Mouse (Mus musculus) limb, embryonic 10.5 days (tissue): ENCODE data around the gene Fkbp9. TPM values are rescaled to one million over a fixed set of nuclear protein-coding genes. Genes with fewer than 3 reads are reported as not detected.
A peak's percentile ranks its signal among the peaks of the same experiment; 100 is the strongest.

Experiments used
- DNase-seq: peaks from one replicate; pipeline ENCODE4 v3.0.0-alpha.2; 2017; ENCODE audit warnings: low spot score
- H3K27ac ChIP-seq: fragments of 300-500 bp; sonication (generic); 2 replicates; pipeline ENCODE4 v1.5.1; 2016; ENCODE audit warnings: mild to moderate bottlenecking
- H3K27me3 ChIP-seq: fragments of 300-500 bp; sonication (generic); 2 replicates; pipeline ENCODE4 v1.6.1; 2016; ENCODE audit warnings: low read depth, mild to moderate bottlenecking; ENCODE audit not compliant: poor library complexity, severe bottlenecking
- H3K36me3 ChIP-seq: fragments of 300-500 bp; sonication (generic); 2 replicates; pipeline ENCODE4 v1.6.1; 2016; ENCODE audit warnings: mild to moderate bottlenecking, moderate library complexity
- H3K4me1 ChIP-seq: fragments of 300-500 bp; sonication (generic); 2 replicates; pipeline ENCODE4 v1.6.1; 2016
- H3K4me3 ChIP-seq: fragments of 300-500 bp; sonication (generic); 2 replicates; pipeline ENCODE4 v1.5.1; 2016; ENCODE audit warnings: mild to moderate bottlenecking, moderate library complexity
- H3K9me3 ChIP-seq: fragments of 300-500 bp; sonication (generic); replicated peaks from 2 replicates; pipeline ENCODE4 v1.6.1; 2016; ENCODE audit warnings: mild to moderate bottlenecking
- WGBS: fragments of 180-500 bp; shearing (Covaris S2); methylation state at CpG from one replicate; pipeline ENCODE4 v1.1.7; 2016; 5-methylcytosine and 5-hydroxymethylcytosine counted together
- polyA plus RNA-seq: library from polyadenylated mRNA; unstranded; fragments of >200 nt; fragmentation: Nextera tagmentation; extraction: Ambion mirVana; gene quantifications from 2 replicates; pipeline ENCODE4 v1.2.1, GENCODE M21; 2016

The Fkbp9 gene
- polyA plus RNA-seq, result 64.6 and 65.4 TPM in 2 replicates

DNA sequence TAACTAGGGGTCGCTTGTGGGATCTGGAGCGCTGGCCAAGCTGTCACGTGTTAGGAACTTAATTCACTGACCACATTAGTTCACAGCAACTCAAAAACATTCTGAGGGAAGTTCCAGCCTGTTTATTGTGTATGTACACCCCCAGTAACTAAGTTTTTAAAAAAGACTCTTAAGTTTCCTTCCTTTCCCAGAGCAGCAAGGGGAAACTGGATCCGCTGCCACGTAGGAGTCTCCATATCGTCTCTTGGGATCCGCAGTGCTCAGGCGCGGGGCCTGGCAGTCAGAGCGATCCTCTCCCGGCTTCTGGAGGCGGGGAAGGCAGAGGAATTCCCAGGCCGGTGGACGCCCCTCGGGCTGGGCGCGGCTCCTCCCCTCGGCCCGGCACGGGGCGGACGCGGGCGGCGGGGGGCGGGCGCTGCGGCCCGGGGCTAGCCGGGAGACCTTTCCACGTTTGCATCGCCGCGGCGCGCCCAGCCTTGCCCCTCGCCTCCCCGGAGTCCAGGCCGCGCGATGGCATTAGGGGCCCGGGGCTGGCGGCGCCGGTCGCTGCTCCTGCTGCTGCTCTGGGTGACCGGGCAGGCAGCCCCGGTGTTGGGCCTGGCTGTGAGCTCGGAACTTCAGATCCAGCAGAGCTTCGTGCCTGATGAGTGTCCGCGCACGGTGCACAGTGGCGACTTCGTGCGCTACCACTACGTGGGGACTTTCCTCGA, at the start of gene Fkbp9:
TSS of gene Fkbp9 (plus strand) at position 363 of the 710 bp plus-strand sequence.
- peak; percentile 88 for DNase-seq
- peak within 1 kb of the TSS; percentile 76 for H3K4me3 ChIP-seq
- peak within 1 kb of the TSS; percentile 93 for H3K27ac ChIP-seq
- peaks cover 20% of the 10 kb centered on the region for H3K36me3 ChIP-seq
- H3K9me3 ChIP-seq, result no peaks in the 10 kb centered on the region
- peaks cover 3% of the 10 kb centered on the region; the same call in 1 of the 2 replicates for H3K4me1 ChIP-seq
- no peaks in the 10 kb centered on the region for H3K27me3 ChIP-seq
- WGBS, result under 1% methylated on average over 58 of the region's 58 CpGs

DNA sequence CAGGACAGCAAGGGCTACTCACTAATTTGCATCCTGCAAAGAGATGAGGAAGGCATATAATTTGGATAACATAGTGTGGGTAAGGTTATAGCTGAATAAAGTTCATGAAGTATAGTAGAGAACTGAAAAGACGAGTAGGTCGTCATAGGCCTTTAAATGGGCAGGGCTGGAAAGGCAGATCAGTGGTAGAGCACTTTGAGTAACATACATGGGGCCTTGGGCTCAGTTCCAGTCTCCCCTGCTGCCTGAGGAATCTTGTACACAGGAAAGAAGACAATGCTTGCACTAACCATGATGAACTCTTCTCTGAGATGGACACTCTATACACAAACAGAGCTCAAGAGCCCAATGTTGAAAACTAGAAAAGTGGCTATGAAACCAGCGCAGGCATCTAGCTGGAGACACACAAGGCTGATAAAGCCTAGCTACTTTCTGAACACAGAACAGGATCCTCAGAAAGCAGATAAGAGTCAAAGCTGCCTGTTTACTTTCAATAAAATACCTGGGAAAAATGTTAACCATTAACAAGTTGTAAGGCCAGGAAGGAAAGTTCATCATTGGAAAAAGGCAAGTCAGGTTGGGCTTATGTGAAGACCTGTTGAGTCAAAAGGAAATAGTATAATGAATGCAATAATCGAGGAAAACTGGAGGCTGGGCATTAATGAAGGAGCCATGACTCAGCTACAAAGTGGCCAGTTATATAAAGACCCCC, 48.1 kb upstream of the Fkbp9 start:
- no peaks in the 10 kb centered on the region for H3K9me3 ChIP-seq
- WGBS, result 95% methylated on average over 4 of the region's 4 CpGs
- H3K36me3 ChIP-seq, result peaks cover 96% of the 10 kb centered on the region
- no peak overlapping the region for H3K4me3 ChIP-seq
- no peak for DNase-seq
- H3K4me1 ChIP-seq, result no peaks in the 10 kb centered on the region
- H3K27me3 ChIP-seq, result no peaks in the 10 kb centered on the region
- H3K27ac ChIP-seq, result no peak overlapping the region

GRCm38 (mm10) chr6:56785068-56785467, 46.8 kb upstream of the Fkbp9 start:
- WGBS, result 92% methylated on average over 5 of the region's 5 CpGs
- H3K4me3 ChIP-seq, result no peak overlapping the region
- H3K27me3 ChIP-seq, result no peaks in the 10 kb centered on the region
- no peaks in the 10 kb centered on the region for H3K9me3 ChIP-seq
- no peak overlapping the region for H3K27ac ChIP-seq
- DNase-seq, result no peak
- peaks cover 91% of the 10 kb centered on the region for H3K36me3 ChIP-seq
- H3K4me1 ChIP-seq, result no peaks in the 10 kb centered on the region

- DNase-seq, result no peak
- H3K9me3 ChIP-seq, result no peaks in the 10 kb centered on the region
- peaks cover 77% of the 10 kb centered on the region for H3K36me3 ChIP-seq
- H3K4me3 ChIP-seq, result no peak overlapping the region
- no peak overlapping the region for H3K27ac ChIP-seq
- no peaks in the 10 kb centered on the region for H3K27me3 ChIP-seq
- H3K4me1 ChIP-seq, result no peaks in the 10 kb centered on the region
- WGBS, result 94% methylated on average over 2 of the region's 2 CpGs
Observed at GRCm38 (mm10) chr6:56787668-56788067, 44.2 kb upstream of the Fkbp9 start.

- Histone ChIP-seq H3K4me1 (no peaks in the 10 kb centered on the region), H3K27me3 (no peaks in the 10 kb centered on the region), H3K27ac (no peak overlapping the region), H3K4me3 (no peak overlapping the region), H3K9me3 (no peaks in the 10 kb centered on the region), H3K36me3 (peaks cover 73% of the 10 kb centered on the region)
- 89% methylated on average over 3 of the region's 3 CpGs for WGBS
- no peak for DNase-seq
Observed at GRCm38 (mm10) chr6:56789336-56789735, 42.5 kb upstream of the Fkbp9 start.

DNA sequence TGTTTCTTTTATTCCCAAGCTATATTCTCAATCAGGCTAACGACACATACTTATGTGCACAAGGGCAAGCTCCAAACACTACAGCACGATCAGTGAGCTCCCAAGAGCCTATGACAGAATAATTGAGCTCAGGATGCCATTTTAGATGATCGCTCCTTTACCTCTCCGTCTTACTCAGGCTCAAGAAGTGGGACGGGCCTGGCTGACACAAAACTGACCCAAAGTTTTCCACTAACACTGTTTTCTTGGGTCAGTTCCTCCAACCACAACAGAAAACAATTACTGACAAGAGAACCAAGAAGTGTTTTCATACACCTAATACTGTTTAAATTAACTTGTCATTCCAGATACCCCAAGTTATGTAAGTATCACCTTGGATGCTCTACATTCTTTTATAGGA, 37.0 kb upstream of the Fkbp9 start:
- no peaks in the 10 kb centered on the region for H3K27me3 ChIP-seq
- H3K36me3 ChIP-seq, result peaks cover 23% of the 10 kb centered on the region
- no peak overlapping the region for H3K27ac ChIP-seq
- 94% methylated on average over 5 of the region's 5 CpGs for WGBS
- H3K9me3 ChIP-seq, result no peaks in the 10 kb centered on the region
- H3K4me1 ChIP-seq, result peaks cover 19% of the 10 kb centered on the region
- DNase-seq, result no peak
- 0 out of 2 replicates have a peak overlapping the region, but pooled peaks have one; percentile 85 for H3K4me3 ChIP-seq

GRCm38 (mm10) chr6:56796232-56796631, 35.6 kb upstream of the Fkbp9 start:
- H3K9me3 ChIP-seq, result no peaks in the 10 kb centered on the region
- no peak for DNase-seq
- H3K4me1 ChIP-seq, result peaks cover 19% of the 10 kb centered on the region
- H3K27ac ChIP-seq, result peak overlapping the region; percentile 99
- peak overlapping the region; percentile 85 for H3K4me3 ChIP-seq
- 10% methylated on average over 8 of the region's 8 CpGs for WGBS
- peaks cover 18% of the 10 kb centered on the region for H3K36me3 ChIP-seq
- H3K27me3 ChIP-seq, result no peaks in the 10 kb centered on the region

GRCm38 (mm10) chr6:56796668-56797141, 35.2 kb upstream of the Fkbp9 start:
- H3K4me3 ChIP-seq, result peak overlapping the region; percentile 85
- peak overlapping the region; percentile 99 for H3K27ac ChIP-seq
- no peaks in the 10 kb centered on the region for H3K27me3 ChIP-seq
- peak; percentile 41 for DNase-seq
- under 1% methylated on average over 16 of the region's 16 CpGs for WGBS
- H3K9me3 ChIP-seq, result no peaks in the 10 kb centered on the region
- H3K36me3 ChIP-seq, result peaks cover 18% of the 10 kb centered on the region
- peaks cover 19% of the 10 kb centered on the region for H3K4me1 ChIP-seq

GRCm38 (mm10) chr6:56797311-56798151, 34.3 kb upstream of the Fkbp9 start, which contains the start of gene Kbtbd2:
TSS of gene Kbtbd2 (minus strand) at chr6:56797813.
- no peaks in the 10 kb centered on the region for H3K27me3 ChIP-seq
- peaks cover 19% of the 10 kb centered on the region for H3K4me1 ChIP-seq
- H3K36me3 ChIP-seq, result peaks cover 13% of the 10 kb centered on the region
- DNase-seq, result peak; percentile 95
- peak within 1 kb of the TSS; percentile 99 for H3K27ac ChIP-seq
- WGBS, result under 1% methylated on average over 97 of the region's 98 CpGs
- peak within 1 kb of the TSS; percentile 85 for H3K4me3 ChIP-seq
- no peaks in the 10 kb centered on the region for H3K9me3 ChIP-seq

DNA sequence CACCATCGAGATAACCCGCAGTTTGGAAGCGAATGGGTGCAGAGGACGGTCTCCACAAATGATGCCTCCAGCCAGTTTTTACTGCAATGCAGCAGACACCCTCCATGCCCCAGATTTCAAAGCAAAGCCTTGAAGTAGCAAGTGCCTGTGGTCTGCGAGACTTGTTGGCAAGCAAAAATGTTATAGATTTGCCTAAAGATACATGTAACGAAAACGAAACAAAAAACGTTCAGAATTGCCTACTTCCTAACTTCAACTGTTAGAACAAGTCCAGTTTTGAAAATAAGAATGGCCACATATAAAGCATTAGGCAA, 33.8 kb upstream of the Fkbp9 start:
- Histone ChIP-seq H3K36me3 (peaks cover 7% of the 10 kb centered on the region; the same call in 1 of the 2 replicates), H3K9me3 (no peaks in the 10 kb centered on the region), H3K27me3 (no peaks in the 10 kb centered on the region), H3K27ac (peak overlapping the region; percentile 99), H3K4me3 (peak overlapping the region; percentile 85), H3K4me1 (peaks cover 19% of the 10 kb centered on the region)
- 19% methylated on average over 8 of the region's 8 CpGs for WGBS
- DNase-seq, result no peak

DNA sequence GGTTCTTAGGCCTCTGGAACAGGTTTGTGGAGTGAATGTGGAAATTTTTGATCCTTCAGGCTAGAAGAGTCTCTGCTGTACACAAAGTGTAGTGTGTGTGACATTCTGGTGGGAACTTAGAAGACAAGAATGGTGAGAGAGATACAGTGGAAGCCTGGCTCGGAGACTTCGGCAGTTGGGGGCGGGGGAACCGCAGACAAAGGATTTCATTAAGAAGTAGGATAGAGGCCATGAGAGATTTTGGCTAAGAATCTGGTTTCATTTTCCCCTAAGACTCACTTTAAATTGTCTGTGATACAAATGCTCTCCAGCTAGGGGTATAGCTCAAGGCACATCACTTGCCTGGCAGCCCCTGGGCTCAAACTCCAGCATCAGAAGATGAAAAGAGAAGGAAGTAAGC, 26.8 kb upstream of the Fkbp9 start:
- no peak overlapping the region for H3K4me3 ChIP-seq
- no peaks in the 10 kb centered on the region for H3K27me3 ChIP-seq
- 91% methylated on average over 4 of the region's 4 CpGs for WGBS
- H3K4me1 ChIP-seq, result no peaks in the 10 kb centered on the region
- no peaks in the 10 kb centered on the region for H3K36me3 ChIP-seq
- DNase-seq, result no peak
- no peak overlapping the region for H3K27ac ChIP-seq
- no peaks in the 10 kb centered on the region for H3K9me3 ChIP-seq

- H3K4me3 ChIP-seq, result no peak overlapping the region
- H3K4me1 ChIP-seq, result no peaks in the 10 kb centered on the region
- WGBS, result 75% methylated on average over 2 of the region's 2 CpGs
- no peaks in the 10 kb centered on the region for H3K9me3 ChIP-seq
- no peak overlapping the region for H3K27ac ChIP-seq
- DNase-seq, result no peak
- no peaks in the 10 kb centered on the region for H3K27me3 ChIP-seq
- H3K36me3 ChIP-seq, result no peaks in the 10 kb centered on the region
Observed at GRCm38 (mm10) chr6:56806195-56806594, 25.7 kb upstream of the Fkbp9 start.
